Mouse (Mus musculus) midbrain, postnatal 0 days (tissue): ENCODE measurements at regions not wholly inside any gene's neighbourhood (a gene's known extent, or its start where the extent isn't known, plus 50 kb on each side); places are given as distances from the start of the nearest gene placed in this dataset.

Experiments used
- ATAC-seq: fragments of 200-750 bp; cut with Nextera tagmentation; 2 replicates; pipeline ENCODE4 v1.8.0; 2017; ENCODE audit warnings: moderate number of reproducible peaks, mild to moderate bottlenecking, moderate TSS enrichment, moderate library complexity; ENCODE audit not compliant: low FRiP score
- DNase-seq: peaks from one replicate; pipeline ENCODE4 v3.0.0-alpha.2; 2015; ENCODE audit warnings: low spot score
- H3K27ac ChIP-seq: fragments of 300-500 bp; sonication (generic); 2 replicates; pipeline ENCODE4 v1.5.1; 2014; ENCODE audit warnings: low read depth, mild to moderate bottlenecking, low read length, mixed read lengths
- H3K27me3 ChIP-seq: fragments of 300-500 bp; sonication (generic); 2 replicates; pipeline ENCODE4 v1.6.1; 2014; ENCODE audit warnings: low read length, control low read depth, mixed read lengths; ENCODE audit not compliant: insufficient read depth
- H3K36me3 ChIP-seq: fragments of 300-500 bp; sonication (generic); 2 replicates; pipeline ENCODE4 v1.6.1; 2014; ENCODE audit warnings: low read length, control low read depth, mixed read lengths; ENCODE audit not compliant: insufficient read depth
- H3K4me1 ChIP-seq: fragments of 300-500 bp; sonication (generic); 2 replicates; pipeline ENCODE4 v1.6.1; 2014; ENCODE audit warnings: mild to moderate bottlenecking, control low read depth, antibody characterized with exemption, low read length, mixed read lengths; ENCODE audit not compliant: insufficient read depth
- H3K4me2 ChIP-seq: fragments of 300-500 bp; sonication (generic); 2 replicates; pipeline ENCODE4 v1.6.1; 2014; ENCODE audit warnings: low read depth, mild to moderate bottlenecking, low read length, mixed read lengths; ENCODE audit not compliant: poor library complexity, severe bottlenecking
- H3K4me3 ChIP-seq: fragments of 300-500 bp; sonication (generic); 2 replicates; pipeline ENCODE4 v1.5.1; 2014; ENCODE audit warnings: low read depth, mild to moderate bottlenecking, low read length, moderate library complexity
- H3K9ac ChIP-seq: fragments of 300-500 bp; sonication (generic); replicated peaks from 2 replicates; pipeline ENCODE4 v1.6.1; 2014; ENCODE audit warnings: mild to moderate bottlenecking, low read length, moderate library complexity, mixed read lengths; ENCODE audit not compliant: poor library complexity, severe bottlenecking
- H3K9me3 ChIP-seq: fragments of 300-500 bp; sonication (generic); 2 replicates; pipeline ENCODE4 v1.6.1; 2016; ENCODE audit warnings: low read length, control low read depth
- CTCF ChIP-seq: IDR thresholded peaks from 2 replicates; pipeline ENCODE4 v1.5.1; 2016; ENCODE audit warnings: antibody characterized with exemption, mild to moderate bottlenecking
- WGBS: fragments of 180-500 bp; shearing (Covaris S2); extraction: QIAGEN DNeasy Blood & Tissue Kit; methylation state at CpG from one replicate; pipeline ENCODE4 v1.1.7; 2014; 5-methylcytosine and 5-hydroxymethylcytosine counted together

DNA sequence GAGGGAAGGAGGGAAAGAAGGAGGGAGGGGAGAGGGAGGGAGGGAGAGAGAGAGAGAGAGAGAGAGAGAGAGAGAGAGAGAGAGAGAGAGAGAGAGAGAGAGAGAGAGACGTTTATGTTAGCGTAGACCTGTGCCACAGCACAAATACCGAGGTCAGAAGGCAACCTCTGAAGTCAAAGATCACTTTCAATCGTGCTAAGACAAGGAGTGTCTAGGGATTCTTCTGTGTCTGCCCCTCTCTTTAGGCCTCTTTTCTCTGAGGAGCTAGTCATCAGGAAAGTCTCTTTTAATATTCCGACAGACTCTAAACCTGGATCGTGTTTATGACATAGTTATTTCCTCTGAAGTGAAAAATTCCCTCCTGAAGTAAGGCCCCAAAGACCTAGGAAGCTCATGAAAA, 310.8 kb downstream of the Zfp619 start:
- H3K9me3 ChIP-seq: no peaks in the 10 kb centered on the region
- 60% methylated on average over 6 of the region's 6 CpGs for WGBS
- no peak overlapping the region for H3K4me3 ChIP-seq
- H3K9ac ChIP-seq: no peak overlapping the region
- H3K4me1 ChIP-seq: no peaks in the 10 kb centered on the region
- DNase-seq (no peak), ATAC-seq (no peak)
- H3K36me3 ChIP-seq: no peaks in the 10 kb centered on the region
- H3K4me2 ChIP-seq: no peak overlapping the region
- no peak for TF ChIP-seq CTCF
- H3K27ac ChIP-seq: no peak overlapping the region
- no peaks in the 10 kb centered on the region for H3K27me3 ChIP-seq

DNA sequence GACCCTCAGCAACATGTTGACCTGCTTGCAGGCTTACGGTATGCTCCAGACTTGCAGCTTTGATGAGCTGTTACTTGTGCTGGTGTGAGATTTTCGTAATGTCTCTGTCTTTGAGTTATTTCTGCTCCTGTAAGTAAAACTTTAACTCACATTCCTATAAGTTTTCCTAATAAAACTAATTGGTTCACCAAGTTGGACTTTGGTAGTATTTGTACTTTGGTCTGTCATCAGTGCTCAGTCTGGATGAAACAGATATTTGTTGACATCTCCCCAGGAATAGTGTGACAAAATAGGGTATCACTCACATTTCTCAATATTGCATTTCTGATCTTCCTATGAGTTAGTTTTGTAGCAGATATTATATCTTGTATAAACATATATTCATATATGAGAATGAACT, 313.3 kb downstream of the Zfp619 start:
- Histone ChIP-seq H3K9ac (no peak overlapping the region), H3K36me3 (no peaks in the 10 kb centered on the region), H3K4me1 (no peaks in the 10 kb centered on the region), H3K27ac (no peak overlapping the region), H3K9me3 (no peaks in the 10 kb centered on the region), H3K4me3 (no peak overlapping the region), H3K27me3 (no peaks in the 10 kb centered on the region), H3K4me2 (no peak overlapping the region)
- no peak for DNase-seq
- 86% methylated on average over 2 of the region's 2 CpGs for WGBS
- no peak for TF ChIP-seq CTCF
- no peak for ATAC-seq

DNA sequence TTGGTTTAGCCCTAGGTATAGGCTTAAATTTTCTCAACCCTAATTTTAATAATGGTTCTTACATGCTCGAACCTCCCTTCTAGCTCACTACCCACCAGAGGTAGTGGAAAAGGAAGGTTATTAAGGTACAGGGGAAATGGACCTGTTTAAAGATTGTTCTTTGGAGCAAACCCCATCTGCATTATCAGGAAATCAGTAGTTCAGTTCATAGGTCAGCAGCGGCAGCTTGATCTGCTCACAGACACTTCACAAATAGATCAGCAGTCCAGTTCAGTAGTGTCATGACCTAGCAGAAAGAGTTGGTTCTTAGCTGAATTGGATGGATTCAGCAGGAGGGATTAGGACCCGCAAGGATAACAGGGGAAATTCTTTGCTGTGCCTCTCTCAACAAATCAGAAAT, 324.4 kb downstream of the Zfp619 start:
- H3K4me3 ChIP-seq: no peak overlapping the region
- 74% methylated on average over 3 of the region's 3 CpGs for WGBS
- no peak overlapping the region for H3K9ac ChIP-seq
- H3K4me2 ChIP-seq: no peak overlapping the region
- H3K9me3 ChIP-seq: no peaks in the 10 kb centered on the region
- no peaks in the 10 kb centered on the region for H3K4me1 ChIP-seq
- H3K27me3 ChIP-seq: no peaks in the 10 kb centered on the region
- TF ChIP-seq CTCF: no peak
- DNase-seq (no peak), ATAC-seq (no peak)
- no peak overlapping the region for H3K27ac ChIP-seq
- no peaks in the 10 kb centered on the region for H3K36me3 ChIP-seq

DNA sequence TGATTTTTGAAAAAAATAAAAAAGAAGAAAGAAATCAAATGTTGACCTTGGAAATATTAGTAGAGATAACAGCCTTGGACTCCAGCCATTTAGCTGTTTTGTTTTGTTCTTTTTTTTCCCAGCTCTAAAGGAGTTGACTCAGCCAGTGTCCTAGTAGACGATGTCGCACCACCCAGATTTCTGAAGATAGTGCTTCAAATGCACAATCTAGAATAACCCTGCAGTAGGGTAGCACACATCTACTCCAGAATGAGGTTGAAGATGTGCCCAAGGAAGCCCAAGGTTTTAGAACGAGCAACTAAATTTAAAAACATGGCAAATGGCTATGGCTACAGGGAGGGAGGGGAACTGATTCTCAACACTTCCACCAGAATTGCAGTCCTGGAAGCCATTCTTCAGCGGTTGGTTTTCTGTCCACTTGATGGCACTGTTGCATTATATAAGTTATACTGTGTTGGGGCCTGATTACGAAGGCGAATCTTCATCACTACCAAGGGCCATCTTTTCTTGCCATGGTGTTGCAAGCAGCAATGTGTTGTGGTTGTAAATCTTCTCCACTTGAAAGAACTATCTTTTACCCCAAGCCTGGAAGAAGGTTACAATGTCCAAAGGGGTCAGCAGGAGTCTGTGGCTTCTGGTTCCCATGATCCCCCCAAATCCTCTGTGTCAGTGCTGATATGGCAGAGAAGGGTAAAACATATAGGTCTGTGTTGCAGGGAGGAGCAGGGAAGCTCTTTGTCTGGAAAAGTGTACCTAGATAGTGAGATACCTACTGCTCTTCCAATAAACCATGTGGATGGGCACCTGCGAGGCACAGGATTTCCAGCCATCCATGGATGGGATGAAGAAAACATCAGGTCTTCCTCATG, 330.6 kb downstream of the Zfp619 start:
- DNase-seq (peak; percentile 86), ATAC-seq (peak; percentile 90)
- Histone ChIP-seq H3K4me1 (no peaks in the 10 kb centered on the region), H3K36me3 (no peaks in the 10 kb centered on the region), H3K4me2 (no peak overlapping the region), H3K27ac (no peak overlapping the region), H3K4me3 (no peak overlapping the region), H3K9me3 (no peaks in the 10 kb centered on the region), H3K9ac (no peak overlapping the region), H3K27me3 (no peaks in the 10 kb centered on the region)
- peak; percentile 89 for TF ChIP-seq CTCF
- WGBS: 45% methylated on average over 7 of the region's 7 CpGs

DNA sequence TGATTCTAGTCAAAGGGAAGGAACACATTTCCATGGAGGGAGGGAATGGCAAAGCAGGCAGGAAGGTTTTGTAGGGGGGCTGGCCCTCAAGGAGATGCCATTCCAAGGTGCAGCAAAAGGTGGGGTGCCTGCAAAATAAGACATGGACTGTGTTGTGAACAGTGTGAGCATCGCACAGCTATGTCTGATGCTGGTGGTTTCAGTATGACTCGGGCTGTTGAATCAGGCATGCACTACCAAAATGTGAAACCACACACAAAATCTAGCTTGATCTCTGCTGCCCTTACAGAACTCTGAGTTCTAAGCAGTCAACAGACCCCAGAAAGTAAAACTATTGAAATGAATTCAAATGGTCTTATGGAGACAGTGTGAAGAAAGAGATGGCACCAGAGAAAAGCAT, 339.7 kb downstream of the Zfp619 start:
- DNase-seq (no peak), ATAC-seq (no peak)
- no peak overlapping the region for H3K9ac ChIP-seq
- H3K27ac ChIP-seq: no peak overlapping the region
- WGBS: 92% methylated on average over 2 of the region's 2 CpGs
- H3K27me3 ChIP-seq: no peaks in the 10 kb centered on the region
- TF ChIP-seq CTCF: no peak
- H3K36me3 ChIP-seq: no peaks in the 10 kb centered on the region
- H3K4me1 ChIP-seq: no peaks in the 10 kb centered on the region
- H3K4me3 ChIP-seq: no peak overlapping the region
- H3K4me2 ChIP-seq: no peak overlapping the region
- no peaks in the 10 kb centered on the region for H3K9me3 ChIP-seq

DNA sequence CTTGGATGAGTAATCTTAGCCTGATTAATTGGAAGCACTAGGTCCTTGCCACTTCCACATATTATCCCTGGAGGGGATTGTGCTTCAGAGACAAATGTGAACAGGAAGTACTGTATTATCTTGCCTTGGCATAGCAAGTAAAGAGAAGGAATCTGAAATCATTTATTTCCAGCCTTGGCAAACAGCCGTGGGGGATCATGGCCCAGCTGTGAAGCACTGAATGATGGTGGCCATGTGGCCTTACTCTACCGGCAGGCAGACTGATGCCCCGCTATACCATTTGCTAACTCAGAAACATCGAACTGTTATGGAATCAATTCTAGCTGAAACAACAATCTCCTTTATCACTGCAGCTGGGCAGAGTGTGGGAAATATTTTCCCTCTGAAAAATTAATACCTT, 345.3 kb downstream of the Zfp619 start:
- no peak for ATAC-seq
- Histone ChIP-seq H3K27ac (no peak overlapping the region), H3K36me3 (no peaks in the 10 kb centered on the region), H3K4me2 (no peak overlapping the region), H3K9me3 (no peaks in the 10 kb centered on the region), H3K9ac (no peak overlapping the region), H3K27me3 (no peaks in the 10 kb centered on the region), H3K4me3 (no peak overlapping the region), H3K4me1 (peaks cover 3% of the 10 kb centered on the region; the same call in 1 of the 2 replicates)
- no peak for TF ChIP-seq CTCF
- DNase-seq: peak; percentile 9
- WGBS: 73% methylated on average over 4 of the region's 4 CpGs
